Mouse (Mus musculus): ENCODE data around the gene St13.

DNA sequence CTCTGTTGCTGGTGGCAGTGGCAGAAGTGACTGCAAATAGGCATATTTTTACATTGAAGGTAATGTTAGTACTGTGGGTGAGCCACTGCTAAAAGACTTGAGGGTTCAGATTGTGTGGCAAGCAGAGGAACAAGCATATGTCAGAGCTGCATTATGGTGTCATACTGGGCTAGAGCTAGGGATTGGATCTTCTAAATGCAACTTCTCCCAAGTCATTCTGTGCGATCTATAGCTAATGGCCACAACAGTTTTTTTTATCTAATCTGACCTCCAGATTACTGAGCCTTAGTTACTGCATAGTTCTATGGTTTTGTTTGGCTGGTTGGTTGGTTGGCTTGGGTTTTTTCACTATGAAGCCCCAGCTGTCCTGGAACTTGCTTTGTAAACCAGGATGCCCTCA, 8.3 kb upstream of the St13 start, which contains the start of gene Dnajb7:
- TF ChIP-seq CTCF (IDR thresholded peaks at IDR 0.05; ENCODE audit: low read depth, low read length) (no peak), TAL1 (conservative IDR thresholded peaks at IDR 0.05; ENCODE audit: low read depth, low read length) (no peak)
